Mouse (Mus musculus): ENCODE measurements at regions not wholly inside any gene's neighbourhood (a gene's known extent, or its start where the extent isn't known, plus 50 kb on each side); places are given as distances from the start of the nearest gene placed in this dataset.

- Histone ChIP-seq H3K4me2 (no peak overlapping the region), H3K4me3 (ENCODE audit: low read depth, low read length) (no peak overlapping the region), H3K9me3 (ENCODE audit: control insufficient read depth, low read length) (no peaks in the 10 kb centered on the region), H3K27me3 (replicated peaks; ENCODE audit: control insufficient read depth, insufficient read depth, low read length) (peaks cover 26% of the 10 kb centered on the region), H3K4me1 (replicated peaks; ENCODE audit: control insufficient read depth, insufficient read depth, low read length) (no peaks in the 10 kb centered on the region; the same call in 1 of the 2 replicates), H3K36me3 (ENCODE audit: control insufficient read depth, insufficient read depth, low read length) (no peaks in the 10 kb centered on the region), H3K27ac (ENCODE audit: low read depth, low read length) (no peak overlapping the region), H3K9ac (ENCODE audit: low read depth, low read length) (no peak overlapping the region)
- no peak for DNase-seq (ENCODE audit: low spot score)
- WGBS, result 69% methylated on average over 10 of the region's 10 CpGs
- no peak for ATAC-seq (replicated peaks; ENCODE audit: low FRiP score)
Measured at GRCm38 (mm10) chr2:172792555-172792954, 147.6 kb downstream of the Bmp7 start.

GRCm38 (mm10) chr2:172793991-172794390 lies 146.1 kb downstream of the Bmp7 start:
- WGBS, result 79% methylated on average over 8 of the region's 8 CpGs
- H3K27ac ChIP-seq (ENCODE audit: low read depth, low read length), result no peak overlapping the region
- no peak overlapping the region for H3K9ac ChIP-seq (ENCODE audit: low read depth, low read length)

GRCm38 (mm10) chr2:172794771-172795170 lies 145.3 kb downstream of the Bmp7 start:
- no peak overlapping the region for H3K4me3 ChIP-seq (ENCODE audit: low read depth, low read length)
- WGBS, result 74% methylated on average over 10 of the region's 10 CpGs
- no peak for DNase-seq (ENCODE audit: low spot score)
- H3K27me3 ChIP-seq (replicated peaks; ENCODE audit: control insufficient read depth, insufficient read depth, low read length), result peaks cover 6% of the 10 kb centered on the region
- H3K4me2 ChIP-seq, result no peak overlapping the region
- H3K36me3 ChIP-seq (ENCODE audit: control insufficient read depth, insufficient read depth, low read length), result no peaks in the 10 kb centered on the region
- no peaks in the 10 kb centered on the region; the same call in 1 of the 2 replicates for H3K4me1 ChIP-seq (replicated peaks; ENCODE audit: control insufficient read depth, insufficient read depth, low read length)
- ATAC-seq (replicated peaks; ENCODE audit: low FRiP score), result no peak
- no peak overlapping the region for H3K27ac ChIP-seq (ENCODE audit: low read depth, low read length)
- H3K9ac ChIP-seq (ENCODE audit: low read depth, low read length), result no peak overlapping the region
- no peaks in the 10 kb centered on the region for H3K9me3 ChIP-seq (ENCODE audit: control insufficient read depth, low read length)

More at GRCm38 (mm10) chr2:172793991-172794390, 146.1 kb downstream of the Bmp7 start:
- Histone ChIP-seq H3K4me2 (no peak overlapping the region), H3K36me3 (ENCODE audit: control insufficient read depth, insufficient read depth, low read length) (no peaks in the 10 kb centered on the region), H3K9me3 (ENCODE audit: control insufficient read depth, low read length) (no peaks in the 10 kb centered on the region), H3K4me1 (replicated peaks; ENCODE audit: control insufficient read depth, insufficient read depth, low read length) (no peaks in the 10 kb centered on the region; the same call in 1 of the 2 replicates), H3K27me3 (replicated peaks; ENCODE audit: control insufficient read depth, insufficient read depth, low read length) (peaks cover 14% of the 10 kb centered on the region), H3K4me3 (ENCODE audit: low read depth, low read length) (no peak overlapping the region)
- DNase-seq (ENCODE audit: low spot score) (no peak), ATAC-seq (replicated peaks; ENCODE audit: low FRiP score) (no peak)

GRCm38 (mm10) chr2:172796104-172796503 lies 144.0 kb downstream of the Bmp7 start:
- Histone ChIP-seq H3K9ac (ENCODE audit: low read depth, low read length) (no peak overlapping the region), H3K27ac (ENCODE audit: low read depth, low read length) (no peak overlapping the region), H3K9me3 (ENCODE audit: control insufficient read depth, low read length) (no peaks in the 10 kb centered on the region), H3K4me1 (replicated peaks; ENCODE audit: control insufficient read depth, insufficient read depth, low read length) (no peaks in the 10 kb centered on the region; the same call in 1 of the 2 replicates), H3K4me3 (ENCODE audit: low read depth, low read length) (no peak overlapping the region), H3K4me2 (no peak overlapping the region), H3K27me3 (replicated peaks; ENCODE audit: control insufficient read depth, insufficient read depth, low read length) (no peaks in the 10 kb centered on the region), H3K36me3 (ENCODE audit: control insufficient read depth, insufficient read depth, low read length) (no peaks in the 10 kb centered on the region)
- DNase-seq (ENCODE audit: low spot score) (no peak), ATAC-seq (replicated peaks; ENCODE audit: low FRiP score) (no peak)
- WGBS, result 59% methylated on average over 6 of the region's 6 CpGs

- no peak overlapping the region for H3K4me3 ChIP-seq (ENCODE audit: low read depth, low read length)
- H3K36me3 ChIP-seq (ENCODE audit: control insufficient read depth, insufficient read depth, low read length), result no peaks in the 10 kb centered on the region
- H3K27ac ChIP-seq (ENCODE audit: low read depth, low read length), result no peak overlapping the region
- DNase-seq (ENCODE audit: low spot score) (no peak), ATAC-seq (replicated peaks; ENCODE audit: low FRiP score) (no peak)
- WGBS, result 40% methylated on average over 6 of the region's 6 CpGs
- H3K27me3 ChIP-seq (replicated peaks; ENCODE audit: control insufficient read depth, insufficient read depth, low read length), result no peaks in the 10 kb centered on the region
- no peaks in the 10 kb centered on the region for H3K9me3 ChIP-seq (ENCODE audit: control insufficient read depth, low read length)
- H3K9ac ChIP-seq (ENCODE audit: low read depth, low read length), result no peak overlapping the region
- H3K4me2 ChIP-seq, result no peak overlapping the region
- no peaks in the 10 kb centered on the region; the same call in 1 of the 2 replicates for H3K4me1 ChIP-seq (replicated peaks; ENCODE audit: control insufficient read depth, insufficient read depth, low read length)
Measured at GRCm38 (mm10) chr2:172796955-172797354, 143.2 kb downstream of the Bmp7 start.

- no peaks in the 10 kb centered on the region for H3K36me3 ChIP-seq (ENCODE audit: control insufficient read depth, insufficient read depth, low read length)
- ATAC-seq (replicated peaks; ENCODE audit: low FRiP score), result no peak
- H3K4me3 ChIP-seq (ENCODE audit: low read depth, low read length), result no peak overlapping the region
- no peak overlapping the region for H3K4me2 ChIP-seq
- no peaks in the 10 kb centered on the region; the same call in 1 of the 2 replicates for H3K4me1 ChIP-seq (replicated peaks; ENCODE audit: control insufficient read depth, insufficient read depth, low read length)
- no peak overlapping the region for H3K9ac ChIP-seq (ENCODE audit: low read depth, low read length)
- DNase-seq (ENCODE audit: low spot score), result no peak
- no peaks in the 10 kb centered on the region for H3K27me3 ChIP-seq (replicated peaks; ENCODE audit: control insufficient read depth, insufficient read depth, low read length)
- H3K27ac ChIP-seq (ENCODE audit: low read depth, low read length), result no peak overlapping the region
- H3K9me3 ChIP-seq (ENCODE audit: control insufficient read depth, low read length), result no peaks in the 10 kb centered on the region; the same call in 1 of the 2 replicates
- WGBS, result 67% methylated on average over 10 of the region's 10 CpGs
Measured at GRCm38 (mm10) chr2:172799951-172800350, 140.2 kb downstream of the Bmp7 start.

- WGBS, result 75% methylated on average over 9 of the region's 9 CpGs
- H3K4me1 ChIP-seq (replicated peaks; ENCODE audit: control insufficient read depth, insufficient read depth, low read length), result no peaks in the 10 kb centered on the region; the same call in 1 of the 2 replicates
- ATAC-seq (replicated peaks; ENCODE audit: low FRiP score), result no peak
- H3K4me2 ChIP-seq, result no peak overlapping the region
- no peaks in the 10 kb centered on the region for H3K27me3 ChIP-seq (replicated peaks; ENCODE audit: control insufficient read depth, insufficient read depth, low read length)
- H3K27ac ChIP-seq (ENCODE audit: low read depth, low read length), result no peak overlapping the region
- H3K9ac ChIP-seq (ENCODE audit: low read depth, low read length), result no peak overlapping the region
- no peak overlapping the region for H3K4me3 ChIP-seq (ENCODE audit: low read depth, low read length)
- no peaks in the 10 kb centered on the region for H3K36me3 ChIP-seq (ENCODE audit: control insufficient read depth, insufficient read depth, low read length)
- H3K9me3 ChIP-seq (ENCODE audit: control insufficient read depth, low read length), result no peaks in the 10 kb centered on the region; the same call in 1 of the 2 replicates
- DNase-seq (ENCODE audit: low spot score), result no peak
Measured at GRCm38 (mm10) chr2:172800801-172801200, 139.3 kb downstream of the Bmp7 start.

GRCm38 (mm10) chr2:172801804-172802203 lies 138.3 kb downstream of the Bmp7 start:
- WGBS, result 45% methylated on average over 4 of the region's 4 CpGs
- H3K27ac ChIP-seq (ENCODE audit: low read depth, low read length), result no peak overlapping the region
- no peak for DNase-seq (ENCODE audit: low spot score)
- no peak overlapping the region for H3K4me2 ChIP-seq
- H3K4me3 ChIP-seq (ENCODE audit: low read depth, low read length), result no peak overlapping the region
- ATAC-seq (replicated peaks; ENCODE audit: low FRiP score), result no peak
- H3K36me3 ChIP-seq (ENCODE audit: control insufficient read depth, insufficient read depth, low read length), result no peaks in the 10 kb centered on the region
- H3K4me1 ChIP-seq (replicated peaks; ENCODE audit: control insufficient read depth, insufficient read depth, low read length), result no peaks in the 10 kb centered on the region; the same call in 1 of the 2 replicates
- H3K9ac ChIP-seq (ENCODE audit: low read depth, low read length), result no peak overlapping the region
- no peaks in the 10 kb centered on the region for H3K27me3 ChIP-seq (replicated peaks; ENCODE audit: control insufficient read depth, insufficient read depth, low read length)
- no peaks in the 10 kb centered on the region; the same call in 1 of the 2 replicates for H3K9me3 ChIP-seq (ENCODE audit: control insufficient read depth, low read length)

GRCm38 (mm10) chr2:172807446-172807845 lies 132.7 kb downstream of the Bmp7 start:
- no peaks in the 10 kb centered on the region for H3K4me1 ChIP-seq (replicated peaks; ENCODE audit: control insufficient read depth, insufficient read depth, low read length)
- H3K4me3 ChIP-seq (ENCODE audit: low read depth, low read length), result no peak overlapping the region
- H3K36me3 ChIP-seq (ENCODE audit: control insufficient read depth, insufficient read depth, low read length), result no peaks in the 10 kb centered on the region
- H3K4me2 ChIP-seq, result no peak overlapping the region
- 70% methylated on average over 4 of the region's 4 CpGs for WGBS
- H3K9me3 ChIP-seq (ENCODE audit: control insufficient read depth, low read length), result no peaks in the 10 kb centered on the region; the same call in 1 of the 2 replicates
- ATAC-seq (replicated peaks; ENCODE audit: low FRiP score), result no peak
- no peaks in the 10 kb centered on the region for H3K27me3 ChIP-seq (replicated peaks; ENCODE audit: control insufficient read depth, insufficient read depth, low read length)
- H3K9ac ChIP-seq (ENCODE audit: low read depth, low read length), result no peak overlapping the region
- no peak for DNase-seq (ENCODE audit: low spot score)
- H3K27ac ChIP-seq (ENCODE audit: low read depth, low read length), result no peak overlapping the region
